Mouse (Mus musculus) testis, adult 2 months (tissue): ENCODE results near the gene Zfp62.

Experiments
- CTCF ChIP-seq: fragments of 200-500 bp; IDR thresholded peaks from 2 replicates; pipeline ENCODE4 v1.5.1; 2012; ENCODE audit warnings: low read depth, mild to moderate bottlenecking, inconsistent platforms, low read length, moderate library complexity; ENCODE audit not compliant: control insufficient read depth, insufficient read depth, insufficient replicate concordance
- POLR2A ChIP-seq: fragments of 200-500 bp; IDR thresholded peaks from 2 replicates; pipeline ENCODE4 v1.6.1; 2012; ENCODE audit warnings: low read depth, mild to moderate bottlenecking, inconsistent platforms, low read length, moderate library complexity; ENCODE audit not compliant: control insufficient read depth

GRCm38 (mm10) chr11:49170576-49170975 is 32.5 kb upstream of the Zfp62 start:
- TF ChIP-seq CTCF (no peak), POLR2A (no peak)
